Mouse (Mus musculus) brown adipose tissue, adult 24 weeks (tissue): ENCODE measurements around the gene Rfx6. TPM values are rescaled to one million over a fixed set of nuclear protein-coding genes. Genes with fewer than 3 reads are reported as not detected.

ENCODE experiments used
- polyA plus RNA-seq: library from polyadenylated mRNA; stranded (reverse); fragments of >200 nt; gene quantifications from 2 replicates; pipeline ENCODE4 v1.2.4, GENCODE M21; 2012; ENCODE audit not compliant: missing spikeins, insufficient read depth, insufficient read length

Rfx6 gene
- polyA plus RNA-seq, 1 experiment: not detected

Other genes with a start within 250 kb of the Rfx6 start
- 2.9 TPM in 1 of 2 replicates, not detected in the other for gene Gm49339, start 197.1 kb upstream of the Rfx6 start, polyA plus RNA-seq
- 1.0 and 2.3 TPM in 2 replicates for gene Lilr4b, start 197.1 kb upstream of the Rfx6 start, polyA plus RNA-seq
- gene Lilrb4a, start 186.8 kb upstream of the Rfx6 start, polyA plus RNA-seq: 5.8 and 7.6 TPM in 2 replicates
- not detected in 2 replicates for gene Fam162b, start 87.2 kb upstream of the Rfx6 start, polyA plus RNA-seq
- gene Gprc6a, start 46.3 kb upstream of the Rfx6 start, polyA plus RNA-seq: not detected in 2 replicates